Mouse (Mus musculus): ENCODE results near the gene Ptn. TPM values are rescaled to one million over a fixed set of nuclear protein-coding genes. Genes with fewer than 3 reads are reported as not detected.

Ptn gene
- polyA plus RNA-seq, 1 experiment from 2014 or later = 332 TPM

GRCm38 (mm10) chr6:36842101-36842922 lies 32.3 kb upstream of the Ptn start:
- H3K4me3 ChIP-seq (ENCODE audit: low read depth, low read length) = no peak overlapping the region
- H3K36me3 ChIP-seq (ENCODE audit: control insufficient read depth, insufficient read depth, low read length) = no peaks in the 10 kb centered on the region
- no peaks in the 10 kb centered on the region; the same call in 1 of the 2 replicates for H3K4me1 ChIP-seq (replicated peaks; ENCODE audit: control insufficient read depth, insufficient read depth, low read length)
- H3K27ac ChIP-seq (ENCODE audit: low read depth) = 0 out of 2 replicates have a peak overlapping the region, but pooled peaks have one; percentile 1
- ATAC-seq (replicated peaks; ENCODE audit: low FRiP score, low TSS enrichment, low read depth) (no peak), DNase-seq (ENCODE audit: low spot score) (no peak)
- 53% methylated on average over 5 of the region's 5 CpGs for WGBS
- no peak overlapping the region for H3K4me2 ChIP-seq (ENCODE audit: low read length)
- H3K27me3 ChIP-seq (replicated peaks; ENCODE audit: control insufficient read depth, insufficient read depth, low read length) = no peaks in the 10 kb centered on the region
- no peaks in the 10 kb centered on the region for H3K9me3 ChIP-seq (ENCODE audit: control insufficient read depth, low read length)
- no peak overlapping the region for H3K9ac ChIP-seq (ENCODE audit: low read length)

- Histone ChIP-seq H3K27ac (ENCODE audit: low read depth) (no peak overlapping the region), H3K36me3 (ENCODE audit: control insufficient read depth, insufficient read depth, low read length) (no peaks in the 10 kb centered on the region), H3K9me3 (ENCODE audit: control insufficient read depth, low read length) (no peaks in the 10 kb centered on the region), H3K4me2 (ENCODE audit: low read length) (no peak overlapping the region), H3K4me1 (replicated peaks; ENCODE audit: control insufficient read depth, insufficient read depth, low read length) (no peaks in the 10 kb centered on the region; the same call in 1 of the 2 replicates), H3K27me3 (replicated peaks; ENCODE audit: control insufficient read depth, insufficient read depth, low read length) (no peaks in the 10 kb centered on the region), H3K4me3 (ENCODE audit: low read depth, low read length) (no peak overlapping the region), H3K9ac (ENCODE audit: low read length) (no peak overlapping the region)
- WGBS = 35% methylated on average over 3 of the region's 3 CpGs
- DNase-seq (ENCODE audit: low spot score) (no peak), ATAC-seq (replicated peaks; ENCODE audit: low FRiP score, low TSS enrichment, low read depth) (no peak)
Observed at GRCm38 (mm10) chr6:36841701-36842100, 31.7 kb upstream of the Ptn start.

GRCm38 (mm10) chr6:36841174-36841573 lies 31.2 kb upstream of the Ptn start:
- Histone ChIP-seq H3K9ac (ENCODE audit: low read length) (no peak overlapping the region), H3K27ac (ENCODE audit: low read depth) (no peak overlapping the region), H3K4me2 (ENCODE audit: low read length) (no peak overlapping the region), H3K36me3 (ENCODE audit: control insufficient read depth, insufficient read depth, low read length) (no peaks in the 10 kb centered on the region), H3K4me1 (replicated peaks; ENCODE audit: control insufficient read depth, insufficient read depth, low read length) (no peaks in the 10 kb centered on the region; the same call in 1 of the 2 replicates), H3K9me3 (ENCODE audit: control insufficient read depth, low read length) (no peaks in the 10 kb centered on the region), H3K27me3 (replicated peaks; ENCODE audit: control insufficient read depth, insufficient read depth, low read length) (no peaks in the 10 kb centered on the region), H3K4me3 (ENCODE audit: low read depth, low read length) (no peak overlapping the region)
- ATAC-seq (replicated peaks; ENCODE audit: low FRiP score, low TSS enrichment, low read depth) = no peak
- DNase-seq (ENCODE audit: low spot score) = no peak

- no peaks in the 10 kb centered on the region for H3K27me3 ChIP-seq (replicated peaks; ENCODE audit: control insufficient read depth, insufficient read depth, low read length)
- H3K27ac ChIP-seq (ENCODE audit: low read depth) = no peak overlapping the region
- H3K9me3 ChIP-seq (ENCODE audit: control insufficient read depth, low read length) = no peaks in the 10 kb centered on the region
- H3K4me1 ChIP-seq (replicated peaks; ENCODE audit: control insufficient read depth, insufficient read depth, low read length) = no peaks in the 10 kb centered on the region; the same call in 1 of the 2 replicates
- H3K36me3 ChIP-seq (ENCODE audit: control insufficient read depth, insufficient read depth, low read length) = no peaks in the 10 kb centered on the region
- H3K4me3 ChIP-seq (ENCODE audit: low read depth, low read length) = no peak overlapping the region
- ATAC-seq (replicated peaks; ENCODE audit: low FRiP score, low TSS enrichment, low read depth) (no peak), DNase-seq (ENCODE audit: low spot score) (no peak)
- no peak overlapping the region for H3K4me2 ChIP-seq (ENCODE audit: low read length)
- WGBS = 96% methylated on average over 1 of the region's 1 CpGs
- no peak overlapping the region for H3K9ac ChIP-seq (ENCODE audit: low read length)
Observed at GRCm38 (mm10) chr6:36838747-36839146, 28.7 kb upstream of the Ptn start.

- H3K27ac ChIP-seq (ENCODE audit: low read depth) = no peak overlapping the region
- ATAC-seq (replicated peaks; ENCODE audit: low FRiP score, low TSS enrichment, low read depth) (no peak), DNase-seq (ENCODE audit: low spot score) (no peak)
- no peaks in the 10 kb centered on the region for H3K27me3 ChIP-seq (replicated peaks; ENCODE audit: control insufficient read depth, insufficient read depth, low read length)
- no peaks in the 10 kb centered on the region for H3K9me3 ChIP-seq (ENCODE audit: control insufficient read depth, low read length)
- no peak overlapping the region for H3K4me2 ChIP-seq (ENCODE audit: low read length)
- 85% methylated on average over 3 of the region's 3 CpGs for WGBS
- H3K36me3 ChIP-seq (ENCODE audit: control insufficient read depth, insufficient read depth, low read length) = no peaks in the 10 kb centered on the region
- no peak overlapping the region for H3K4me3 ChIP-seq (ENCODE audit: low read depth, low read length)
- no peak overlapping the region for H3K9ac ChIP-seq (ENCODE audit: low read length)
- no peaks in the 10 kb centered on the region for H3K4me1 ChIP-seq (replicated peaks; ENCODE audit: control insufficient read depth, insufficient read depth, low read length)
Observed at GRCm38 (mm10) chr6:36835351-36835750, 25.3 kb upstream of the Ptn start.

- DNase-seq (ENCODE audit: low spot score) (no peak), ATAC-seq (replicated peaks; ENCODE audit: low FRiP score, low TSS enrichment, low read depth) (no peak)
- no peaks in the 10 kb centered on the region for H3K27me3 ChIP-seq (replicated peaks; ENCODE audit: control insufficient read depth, insufficient read depth, low read length)
- H3K36me3 ChIP-seq (ENCODE audit: control insufficient read depth, insufficient read depth, low read length) = no peaks in the 10 kb centered on the region
- 85% methylated on average over 4 of the region's 4 CpGs for WGBS
- H3K9me3 ChIP-seq (ENCODE audit: control insufficient read depth, low read length) = no peaks in the 10 kb centered on the region
- H3K9ac ChIP-seq (ENCODE audit: low read length) = no peak overlapping the region
- H3K4me2 ChIP-seq (ENCODE audit: low read length) = no peak overlapping the region
- H3K4me1 ChIP-seq (replicated peaks; ENCODE audit: control insufficient read depth, insufficient read depth, low read length) = no peaks in the 10 kb centered on the region
- no peak overlapping the region for H3K4me3 ChIP-seq (ENCODE audit: low read depth, low read length)
- no peak overlapping the region for H3K27ac ChIP-seq (ENCODE audit: low read depth)
Observed at GRCm38 (mm10) chr6:36834695-36835265, 24.8 kb upstream of the Ptn start.

- 89% methylated on average over 4 of the region's 4 CpGs for WGBS
- Histone ChIP-seq H3K4me1 (replicated peaks; ENCODE audit: control insufficient read depth, insufficient read depth, low read length) (no peaks in the 10 kb centered on the region), H3K4me2 (ENCODE audit: low read length) (no peak overlapping the region), H3K9ac (ENCODE audit: low read length) (no peak overlapping the region), H3K9me3 (ENCODE audit: control insufficient read depth, low read length) (no peaks in the 10 kb centered on the region), H3K27ac (ENCODE audit: low read depth) (no peak overlapping the region), H3K36me3 (ENCODE audit: control insufficient read depth, insufficient read depth, low read length) (no peaks in the 10 kb centered on the region), H3K27me3 (replicated peaks; ENCODE audit: control insufficient read depth, insufficient read depth, low read length) (no peaks in the 10 kb centered on the region), H3K4me3 (ENCODE audit: low read depth, low read length) (no peak overlapping the region)
- DNase-seq (ENCODE audit: low spot score) = no peak
- ATAC-seq (replicated peaks; ENCODE audit: low FRiP score, low TSS enrichment, low read depth) = no peak
Observed at GRCm38 (mm10) chr6:36832681-36833080, 22.7 kb upstream of the Ptn start.

GRCm38 (mm10) chr6:36832207-36832606 lies 22.2 kb upstream of the Ptn start:
- Histone ChIP-seq H3K4me2 (ENCODE audit: low read length) (no peak overlapping the region), H3K27ac (ENCODE audit: low read depth) (no peak overlapping the region), H3K27me3 (replicated peaks; ENCODE audit: control insufficient read depth, insufficient read depth, low read length) (no peaks in the 10 kb centered on the region), H3K4me1 (replicated peaks; ENCODE audit: control insufficient read depth, insufficient read depth, low read length) (no peaks in the 10 kb centered on the region), H3K36me3 (ENCODE audit: control insufficient read depth, insufficient read depth, low read length) (no peaks in the 10 kb centered on the region), H3K9me3 (ENCODE audit: control insufficient read depth, low read length) (no peaks in the 10 kb centered on the region), H3K9ac (ENCODE audit: low read length) (no peak overlapping the region), H3K4me3 (ENCODE audit: low read depth, low read length) (no peak overlapping the region)
- WGBS = 82% methylated on average over 2 of the region's 2 CpGs
- ATAC-seq (replicated peaks; ENCODE audit: low FRiP score, low TSS enrichment, low read depth) = no peak
- DNase-seq (ENCODE audit: low spot score) = no peak

All from intestine, embryonic 14.5 days (tissue).